Mouse (Mus musculus) urinary bladder, adult 18-20 months (tissue): ENCODE data around the gene Cdc42ep1.

Experiments
- DNase-seq, 2 experiments: peaks; one replicate each; pipeline ENCODE4 v3.0.0; 2022; ENCODE audit warnings: low spot score in 2 of 2, mixed read lengths in 2 of 2

Cdc42ep1 gene

GRCm38 (mm10) chr15:78849485-78849884, 7.1 kb downstream of the Cdc42ep1 start:
- no peak for DNase-seq

GRCm38 (mm10) chr15:78850059-78850824, 7.8 kb downstream of the Cdc42ep1 start:
- no peak for DNase-seq

- no peak for DNase-seq
These were observed 8.5 kb downstream of the Cdc42ep1 start for GRCm38 (mm10) chr15:78850944-78851343.

DNA sequence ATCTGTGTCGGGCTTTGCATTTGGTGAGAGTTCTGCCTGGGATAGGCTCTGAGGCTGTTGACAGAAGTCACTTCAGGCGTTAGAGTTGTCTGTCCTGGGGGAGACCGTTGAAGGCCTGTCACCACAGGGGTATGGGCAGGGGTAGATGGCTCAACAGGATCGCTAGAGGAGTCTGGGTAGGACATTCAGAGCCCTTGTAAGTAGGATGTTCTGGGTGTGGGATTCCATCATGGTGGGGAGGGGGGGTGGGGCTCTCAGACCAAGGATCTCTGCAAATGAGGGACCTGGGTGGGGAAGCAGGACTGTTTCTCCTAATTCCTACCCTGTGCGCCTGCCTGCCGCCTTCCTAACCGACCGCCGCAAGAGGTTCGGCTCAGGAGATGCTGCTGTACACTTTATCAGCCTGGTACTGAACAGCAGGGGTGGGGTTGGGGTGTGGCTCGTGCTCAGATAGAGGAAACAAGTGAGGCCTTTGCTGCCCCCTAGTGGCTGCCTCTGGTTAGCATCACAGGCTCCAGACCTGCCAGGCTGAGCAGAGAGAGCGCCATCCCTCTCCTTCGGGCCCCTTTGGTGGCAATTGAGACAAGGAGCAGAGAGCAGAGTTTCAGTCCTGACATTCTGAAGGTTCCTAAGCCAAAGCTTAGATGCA, 9.2 kb downstream of the Cdc42ep1 start:
- peak; percentile 81 to 82 for DNase-seq

GRCm38 (mm10) chr15:78855303-78855965, 13.0 kb downstream of the Cdc42ep1 start, which contains the start of gene Lgals2:
Gene Lgals2 (minus strand): TSS chr15:78855529.
- DNase-seq, result no peak

DNA sequence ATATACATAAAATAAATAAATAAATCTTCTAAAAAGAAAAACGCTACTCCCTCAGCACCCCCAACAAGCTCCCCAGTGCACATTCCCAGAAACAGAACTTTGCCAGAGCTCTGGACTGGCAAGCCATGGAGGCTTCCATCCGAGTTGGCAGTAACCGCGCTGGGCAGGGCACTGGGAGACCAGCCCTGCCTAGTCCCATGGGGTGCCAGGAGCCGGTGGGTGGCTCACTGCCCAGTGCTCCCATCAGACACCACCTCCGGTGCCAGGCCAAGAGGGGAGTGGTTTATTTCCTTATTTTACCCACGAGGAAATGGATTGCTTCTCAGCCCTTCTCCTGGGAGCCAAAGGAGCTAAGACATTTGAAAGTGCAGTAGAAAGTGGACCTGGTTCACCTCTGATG, 14.6 kb downstream of the Cdc42ep1 start:
- DNase-seq, result no peak

- no peak for DNase-seq
These were observed 16.9 kb downstream of the Cdc42ep1 start for GRCm38 (mm10) chr15:78859311-78859710.

DNA sequence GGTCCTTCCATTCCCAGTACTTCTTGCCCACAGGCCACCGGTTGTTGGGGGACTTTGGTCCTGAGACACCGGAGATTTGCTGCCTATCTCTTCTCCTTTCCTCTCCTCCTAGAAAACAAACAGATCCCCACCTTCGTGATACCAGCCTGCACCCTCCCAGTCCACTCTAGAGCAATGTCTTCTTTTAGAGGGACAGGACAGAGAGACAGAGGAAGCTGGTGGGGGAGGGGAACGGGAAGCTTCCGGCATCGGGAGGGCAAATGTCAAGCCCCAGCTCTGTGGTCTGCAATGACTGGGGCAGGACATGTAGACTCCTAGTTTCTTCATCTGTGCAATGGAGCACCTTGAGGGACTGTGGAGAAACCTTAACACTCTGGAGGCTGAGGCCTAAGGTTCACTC, 17.3 kb downstream of the Cdc42ep1 start:
- no peak for DNase-seq

GRCm38 (mm10) chr15:78862280-78862679, 19.9 kb downstream of the Cdc42ep1 start:
- DNase-seq, result no peak

- no peak for DNase-seq
These were observed 20.7 kb downstream of the Cdc42ep1 start for GRCm38 (mm10) chr15:78863154-78863553.

DNA sequence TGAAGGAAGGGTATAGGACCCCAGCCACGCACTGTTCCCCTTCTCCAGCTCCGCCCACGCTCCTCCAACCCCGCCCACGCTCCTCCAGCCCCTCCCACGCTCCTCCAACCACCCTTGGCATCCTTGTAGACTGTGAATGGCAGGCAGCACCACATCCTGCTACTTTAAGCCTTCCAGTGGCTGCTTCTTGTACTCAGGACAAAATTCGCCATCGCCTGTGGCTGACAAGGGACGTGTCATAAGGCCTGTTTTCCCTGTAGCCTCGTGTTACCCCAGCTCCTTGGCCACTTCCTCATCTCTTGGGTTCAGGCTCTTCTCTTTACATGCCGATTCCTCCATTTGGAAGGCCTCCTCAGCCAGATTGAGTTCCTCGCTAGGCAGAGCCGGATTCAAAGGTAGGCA, 21.4 kb downstream of the Cdc42ep1 start:
- no peak for DNase-seq

DNA sequence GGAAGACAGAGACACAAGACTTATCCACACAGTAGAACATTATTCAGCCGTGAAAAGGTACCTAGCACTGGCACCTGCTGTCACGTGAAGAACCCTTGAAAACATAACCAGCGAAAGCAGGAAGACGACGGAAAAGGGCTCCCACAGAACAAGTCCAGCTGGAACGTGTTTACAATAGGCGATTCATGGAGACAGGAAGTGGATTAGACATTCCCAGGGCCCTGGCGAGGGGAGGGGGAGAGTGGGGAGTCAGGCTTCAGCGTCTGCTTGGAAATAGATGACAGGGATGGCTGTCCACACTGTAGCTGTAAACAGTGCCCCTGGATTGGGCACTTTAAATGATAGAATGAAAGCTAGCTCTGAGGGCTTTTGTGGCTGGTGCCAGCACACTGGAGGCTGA, 26.0 kb downstream of the Cdc42ep1 start:
- DNase-seq, result no peak

- no peak for DNase-seq
These were observed 26.4 kb downstream of the Cdc42ep1 start for GRCm38 (mm10) chr15:78868826-78869233.

GRCm38 (mm10) chr15:78869775-78870174, 27.4 kb downstream of the Cdc42ep1 start:
- DNase-seq, result no peak

- DNase-seq, result no peak
These were observed 29.7 kb downstream of the Cdc42ep1 start for GRCm38 (mm10) chr15:78872021-78872608.

DNA sequence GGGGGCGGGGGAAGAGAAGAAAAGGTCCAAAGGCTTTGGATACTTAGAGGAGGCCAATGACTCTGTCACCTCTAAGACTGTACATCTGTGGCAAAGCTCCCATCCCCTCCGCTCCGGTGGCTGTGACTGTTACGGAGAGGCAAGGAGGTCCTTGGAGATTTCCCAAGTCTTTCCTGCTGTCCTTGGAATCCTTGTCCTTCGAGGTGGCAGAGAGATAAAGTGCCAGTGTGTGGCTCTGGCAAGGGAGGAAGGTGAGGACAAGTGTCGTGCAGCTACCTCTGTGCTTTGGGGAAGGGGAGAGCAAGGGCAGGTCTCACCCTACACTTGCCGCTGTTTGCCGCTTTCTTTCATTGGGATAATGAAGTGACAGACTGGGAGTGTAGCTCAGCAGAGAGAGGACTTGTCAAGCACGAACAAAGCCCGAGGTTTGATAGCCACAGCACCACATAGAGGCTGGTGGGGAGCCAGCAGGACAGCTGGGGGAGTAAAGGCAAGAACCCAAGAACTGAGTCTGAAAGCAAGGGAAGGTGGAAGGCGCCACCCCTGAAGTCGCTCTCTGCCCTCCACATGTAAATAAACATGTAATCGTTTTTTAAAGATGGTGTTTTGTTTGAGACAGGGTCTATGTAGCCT, 31.5 kb downstream of the Cdc42ep1 start:
- DNase-seq, result no peak

GRCm38 (mm10) chr15:78874989-78875388, 32.6 kb downstream of the Cdc42ep1 start:
- DNase-seq, result no peak

- DNase-seq, result no peak
These were observed 33.1 kb downstream of the Cdc42ep1 start for GRCm38 (mm10) chr15:78875537-78875936.

DNA sequence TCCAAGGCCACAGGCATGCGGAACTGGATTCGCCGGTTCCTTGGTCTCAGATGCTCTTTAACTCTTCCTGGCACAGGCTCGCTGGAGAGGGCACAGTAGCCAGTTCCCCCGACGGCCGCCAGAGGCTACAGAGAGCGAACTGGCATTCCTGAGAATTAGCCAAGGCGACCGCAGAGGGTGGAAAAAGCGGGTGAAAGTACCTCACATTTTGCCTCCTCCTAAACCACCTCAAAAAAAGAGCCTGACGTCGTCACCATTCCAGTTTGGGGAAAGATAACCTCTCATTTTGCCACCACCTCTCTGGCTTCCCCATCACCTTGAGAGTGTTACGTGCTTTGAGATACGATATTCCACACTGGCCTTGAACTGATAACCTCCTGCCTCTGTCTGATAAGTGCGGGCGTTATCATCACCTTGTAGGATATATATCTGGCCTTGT, 33.9 kb downstream of the Cdc42ep1 start:
- DNase-seq, result peak; percentile 82 to 86

DNA sequence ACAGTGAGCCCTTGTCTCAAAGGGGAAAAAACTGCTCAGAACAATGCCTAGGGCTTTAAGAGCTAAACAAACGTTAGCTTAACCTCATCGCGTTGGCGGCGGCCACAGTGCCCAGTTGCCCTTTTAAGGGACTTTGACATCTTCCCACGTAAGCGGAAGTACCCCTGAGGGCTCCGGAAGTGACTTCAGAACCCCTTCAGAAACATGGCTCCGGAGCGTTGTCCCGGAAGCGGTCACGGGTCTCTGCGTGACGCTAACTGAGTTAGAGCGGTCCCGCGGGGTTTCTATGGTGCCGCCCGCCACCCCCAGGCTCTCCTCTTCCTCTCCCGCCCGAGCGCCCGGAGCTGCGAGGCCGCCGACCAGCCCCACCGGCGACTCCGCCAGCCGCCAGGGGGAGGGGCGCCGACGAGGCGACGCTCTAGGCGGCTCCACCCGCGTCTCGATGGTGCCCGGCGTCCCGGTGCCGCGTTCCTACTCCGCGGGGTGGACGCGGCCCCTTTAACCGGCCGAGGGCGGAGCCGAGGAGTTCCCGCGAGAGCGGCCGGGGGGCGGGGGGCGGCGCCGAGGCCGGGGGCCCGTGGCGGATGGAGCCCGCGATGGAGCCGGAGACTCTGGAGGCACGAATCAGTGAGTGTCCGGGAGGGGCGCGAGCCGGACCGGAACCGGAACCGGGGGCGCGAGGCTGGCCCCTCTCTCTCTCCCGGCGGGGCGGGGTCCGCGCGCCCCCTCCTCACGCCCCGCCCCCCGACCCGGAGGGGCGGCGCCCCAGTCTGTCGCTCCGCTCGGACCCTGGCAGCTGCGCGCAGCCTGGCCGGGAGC, 34.8 kb downstream of the Cdc42ep1 start, which contains the start of gene Gga1:
Gga1 (plus strand) TSS at position 200 of the 819 bp plus-strand sequence.
- peak; percentile 86 to 89 for DNase-seq
